Mouse (Mus musculus): Measurements from ENCODE around the gene Mylpf.

The Mylpf gene

GRCm38 (mm10) chr7:127206606-127207005 lies 2.1 kb upstream of the Mylpf start:
- no peak for DNase-seq (ENCODE audit: low spot score)

DNA sequence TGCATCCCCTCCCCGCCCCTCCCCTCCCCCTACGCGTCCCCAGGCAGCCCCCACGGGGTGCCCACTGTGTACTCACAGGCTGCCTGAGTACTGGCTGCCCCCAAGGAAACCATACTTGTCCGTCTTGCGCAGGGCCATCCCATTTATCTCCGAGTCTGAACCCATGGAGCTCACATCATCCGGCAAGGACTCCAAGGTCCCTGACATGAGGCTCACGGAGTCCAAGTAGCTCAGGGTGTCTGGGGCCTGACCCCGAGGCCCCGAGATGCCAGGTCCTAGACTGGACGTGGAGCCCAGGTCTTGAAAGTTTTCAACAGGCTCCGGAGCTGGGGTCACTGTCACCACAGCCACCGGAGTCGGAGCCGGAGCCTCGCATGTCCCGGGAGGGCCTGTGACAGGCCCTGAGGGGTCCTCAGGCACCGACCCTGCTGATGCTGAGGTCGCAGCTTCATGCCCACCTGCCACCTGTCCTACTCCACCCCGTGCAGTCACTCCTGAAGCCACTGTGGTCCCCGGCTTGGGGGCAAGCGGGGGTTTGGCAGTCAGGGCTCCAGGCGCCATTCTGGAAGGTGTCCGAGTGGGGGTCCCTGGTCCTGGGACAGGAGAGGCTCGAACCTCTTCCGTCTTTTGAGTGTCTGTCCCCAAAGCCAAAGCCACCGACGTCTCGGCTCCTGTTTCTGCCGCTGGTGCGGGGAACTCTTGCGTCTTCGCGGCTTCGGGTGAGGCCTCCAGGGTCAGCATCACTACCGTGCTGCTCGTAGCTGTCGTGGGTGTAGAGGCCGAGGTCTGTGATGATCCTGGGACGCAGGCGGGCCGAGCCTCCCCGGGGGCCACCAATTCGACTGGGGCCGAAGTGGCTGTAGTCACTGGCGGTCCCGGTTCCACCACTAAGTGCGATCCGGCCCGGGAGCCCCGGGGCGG lies 1.1 kb upstream of the Mylpf start:
- DNase-seq (ENCODE audit: low spot score): no peak

DNA sequence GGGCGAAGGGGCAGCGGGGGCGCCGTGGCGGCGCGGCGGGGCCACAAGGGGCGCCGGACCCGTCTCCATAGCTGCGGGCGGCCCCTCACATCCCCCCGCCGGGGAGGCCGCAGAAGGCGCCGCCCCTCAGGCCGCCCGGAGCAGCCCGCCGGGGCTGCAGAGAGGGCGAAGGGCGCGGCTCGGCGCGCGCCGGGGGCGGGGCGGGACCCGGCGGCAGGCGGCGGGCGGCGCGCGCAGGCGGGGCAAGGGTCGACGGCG lies 466 bp upstream of the Mylpf start, which contains the start of gene Tbc1d10b:
Tbc1d10b (minus strand) TSS at position 174 of the 258 bp plus-strand sequence.
- no peak for DNase-seq (ENCODE audit: low spot score)

DNA sequence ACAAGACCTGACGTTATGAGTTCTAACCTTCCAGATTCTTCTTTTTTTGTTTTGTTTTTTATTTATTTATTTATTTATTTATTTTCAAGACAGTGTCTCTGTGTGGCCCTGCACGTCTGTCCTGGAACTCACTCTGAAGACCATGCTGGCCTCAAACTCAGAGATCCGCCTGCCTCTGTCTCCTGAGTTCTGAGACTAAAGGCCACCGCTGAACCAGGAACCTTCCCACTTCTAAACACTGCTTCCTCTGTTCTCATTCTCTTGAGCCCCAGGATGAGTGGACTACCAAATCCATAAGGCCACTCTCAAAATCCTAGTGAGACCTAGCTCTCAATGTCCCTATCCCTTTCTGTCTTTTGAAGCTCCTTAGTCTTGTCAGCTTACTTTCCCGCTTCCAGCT lies 1.2 kb downstream of the Mylpf start:
- no peak for DNase-seq (ENCODE audit: low spot score)

DNA sequence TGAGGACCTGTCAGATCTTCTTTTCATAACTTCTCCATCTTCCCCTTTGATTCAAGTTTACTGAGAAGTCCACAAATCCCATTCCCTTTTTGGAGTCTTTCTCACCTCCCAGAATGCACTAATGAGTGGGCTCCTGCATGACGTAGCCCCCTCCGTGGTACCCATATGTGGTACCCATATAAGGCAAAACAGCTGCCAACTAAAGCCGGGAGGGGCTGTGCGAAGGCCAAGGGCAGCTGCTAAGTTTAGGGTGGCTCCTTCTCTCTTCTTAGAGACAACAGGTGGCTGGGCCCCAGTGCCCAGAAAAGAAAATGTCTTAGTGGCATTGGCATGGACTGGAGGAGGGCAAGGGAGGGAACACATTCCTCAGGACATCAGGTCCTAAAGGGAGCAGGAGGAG lies 1.6 kb downstream of the Mylpf start:
- no peak for DNase-seq (ENCODE audit: low spot score)

GRCm38 (mm10) chr7:127211014-127211745 lies 2.5 kb downstream of the Mylpf start:
- DNase-seq (ENCODE audit: low spot score): no peak

GRCm38 (mm10) chr7:127212432-127213250 lies 4.0 kb downstream of the Mylpf start:
- no peak for DNase-seq (ENCODE audit: low spot score)

DNA sequence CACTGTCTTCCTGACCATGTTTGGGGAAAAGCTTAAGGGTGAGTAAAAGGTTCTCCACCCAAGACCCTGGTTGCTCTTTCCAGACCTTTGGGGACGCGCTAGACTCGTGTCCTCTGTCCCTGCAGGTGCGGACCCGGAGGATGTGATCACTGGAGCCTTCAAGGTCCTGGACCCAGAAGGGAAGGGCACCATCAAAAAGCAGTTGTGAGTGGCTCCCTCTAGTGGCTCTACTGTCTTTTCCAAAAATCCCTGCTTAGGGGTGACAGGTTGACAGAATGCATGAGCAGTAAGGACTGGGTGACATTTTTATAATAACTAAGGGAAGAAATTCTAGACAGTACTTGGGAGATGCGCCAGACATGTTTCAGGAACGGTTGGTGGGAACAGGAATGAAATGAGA lies 4.8 kb downstream of the Mylpf start:
- no peak for DNase-seq (ENCODE audit: low spot score)

- DNase-seq (ENCODE audit: low spot score): no peak
Measured at GRCm38 (mm10) chr7:127213930-127214329, 5.2 kb downstream of the Mylpf start.

DNA sequence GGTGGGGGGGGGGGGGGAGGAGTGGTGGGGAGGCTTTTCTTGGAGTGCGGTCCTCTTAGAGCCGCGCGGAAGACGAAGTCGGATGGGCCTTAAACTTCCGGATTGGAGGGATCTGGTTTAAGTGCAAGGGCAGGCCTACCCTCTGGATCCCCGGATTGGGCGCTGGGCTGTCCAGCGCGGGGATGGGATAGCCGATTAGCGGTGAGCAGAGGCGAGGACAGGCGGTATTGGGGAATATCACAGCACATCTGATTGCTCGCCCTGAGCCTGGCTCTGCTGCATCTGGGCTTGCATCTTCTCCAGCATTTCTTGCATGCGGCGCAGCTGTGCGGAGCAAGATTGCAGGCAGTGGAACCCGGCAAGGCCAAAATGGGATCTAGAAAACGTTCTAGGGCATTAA lies 5.8 kb downstream of the Mylpf start:
- no peak for DNase-seq (ENCODE audit: low spot score)

DNA sequence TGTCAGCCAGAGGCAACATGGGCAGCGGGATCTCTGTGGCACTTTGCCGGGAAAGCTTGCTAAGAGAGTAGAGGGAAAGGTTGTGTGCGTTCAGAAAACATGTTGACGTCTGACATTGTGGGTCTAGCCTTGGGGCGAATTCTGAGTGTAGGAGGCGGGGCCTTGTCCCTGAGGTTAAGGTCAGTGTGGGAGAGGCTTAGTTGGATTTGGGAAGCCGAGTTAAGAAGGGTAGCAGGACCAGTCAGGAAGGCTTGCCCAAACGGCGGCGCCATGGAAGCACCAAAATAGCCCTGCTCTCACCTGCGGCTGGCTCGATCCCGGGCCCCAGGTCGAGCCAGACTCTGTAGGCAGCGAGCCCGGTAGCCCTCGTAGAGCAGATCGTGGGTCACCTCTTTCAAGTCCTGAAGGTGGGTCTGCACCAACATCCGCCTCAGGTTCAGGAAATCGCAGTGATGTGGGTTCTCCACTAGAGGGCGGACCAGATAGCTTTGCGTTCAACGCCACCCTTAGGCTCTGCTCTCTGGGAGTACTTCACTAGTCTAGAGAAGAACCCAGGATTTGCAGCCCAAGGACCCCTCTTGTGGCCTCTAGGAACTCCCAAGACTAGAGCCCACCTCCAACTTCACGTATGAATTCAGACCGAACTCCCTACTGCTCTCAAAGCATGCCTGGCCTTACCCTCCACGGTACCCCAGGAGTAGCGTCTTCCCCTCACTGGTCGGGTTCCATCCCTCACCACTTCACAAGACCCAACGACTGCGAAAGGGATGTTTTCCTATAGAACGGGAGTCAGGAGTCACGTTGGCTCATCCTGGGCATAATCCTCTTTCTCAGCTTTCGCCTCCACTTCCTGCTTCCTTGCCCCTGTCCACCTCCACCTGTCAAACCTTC lies 6.5 kb downstream of the Mylpf start:
- DNase-seq (ENCODE audit: low spot score): no peak

DNA sequence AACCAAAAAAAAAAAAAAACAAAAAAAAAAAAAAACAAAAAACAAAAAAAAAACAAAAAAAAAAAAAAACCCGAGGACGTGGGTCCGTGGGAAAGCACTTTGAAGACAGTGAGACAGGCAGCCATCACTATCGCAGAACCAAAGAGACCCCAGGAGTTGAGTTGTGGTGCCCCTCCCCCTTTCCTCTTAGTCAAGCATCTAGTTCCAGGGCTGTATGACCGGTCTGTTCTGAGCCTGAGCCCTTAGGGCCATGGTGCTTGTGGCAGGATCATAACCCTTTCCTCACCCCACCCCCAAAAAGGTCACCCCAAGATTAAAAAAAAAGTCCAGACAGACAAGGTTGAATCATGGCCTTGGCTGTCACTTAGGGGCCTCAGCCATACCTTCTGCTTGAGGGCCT lies 7.6 kb downstream of the Mylpf start:
- no peak for DNase-seq (ENCODE audit: low spot score)

DNA sequence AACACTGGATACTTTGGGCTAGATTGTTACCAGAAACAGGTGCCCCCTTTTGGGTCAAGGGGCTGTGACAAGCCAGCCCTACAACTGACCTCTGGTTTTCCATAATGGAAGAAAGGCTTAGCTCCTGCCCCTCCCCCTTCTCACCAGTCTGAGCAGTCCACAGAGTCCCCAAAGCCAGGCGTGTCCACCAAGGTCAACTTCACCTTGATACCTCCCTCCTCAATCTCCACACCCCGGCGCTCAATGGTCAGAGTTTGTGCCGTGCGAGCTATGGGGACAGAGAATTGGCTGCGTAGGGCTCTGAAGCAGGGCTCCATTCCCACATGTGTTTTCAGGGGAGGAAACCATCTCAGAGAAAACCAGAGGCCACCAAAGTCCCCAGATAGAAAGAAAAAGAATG lies 8.8 kb downstream of the Mylpf start:
- no peak for DNase-seq (ENCODE audit: low spot score)

- DNase-seq (ENCODE audit: low spot score): no peak
Measured at GRCm38 (mm10) chr7:127217901-127218642, 9.4 kb downstream of the Mylpf start.

GRCm38 (mm10) chr7:127218670-127219069 lies 10.0 kb downstream of the Mylpf start:
- no peak for DNase-seq (ENCODE audit: low spot score)

GRCm38 (mm10) chr7:127220440-127220839 lies 11.8 kb downstream of the Mylpf start:
- no peak for DNase-seq (ENCODE audit: low spot score)

GRCm38 (mm10) chr7:127223106-127223505 lies 14.4 kb downstream of the Mylpf start:
- no peak for DNase-seq (ENCODE audit: low spot score)

DNA sequence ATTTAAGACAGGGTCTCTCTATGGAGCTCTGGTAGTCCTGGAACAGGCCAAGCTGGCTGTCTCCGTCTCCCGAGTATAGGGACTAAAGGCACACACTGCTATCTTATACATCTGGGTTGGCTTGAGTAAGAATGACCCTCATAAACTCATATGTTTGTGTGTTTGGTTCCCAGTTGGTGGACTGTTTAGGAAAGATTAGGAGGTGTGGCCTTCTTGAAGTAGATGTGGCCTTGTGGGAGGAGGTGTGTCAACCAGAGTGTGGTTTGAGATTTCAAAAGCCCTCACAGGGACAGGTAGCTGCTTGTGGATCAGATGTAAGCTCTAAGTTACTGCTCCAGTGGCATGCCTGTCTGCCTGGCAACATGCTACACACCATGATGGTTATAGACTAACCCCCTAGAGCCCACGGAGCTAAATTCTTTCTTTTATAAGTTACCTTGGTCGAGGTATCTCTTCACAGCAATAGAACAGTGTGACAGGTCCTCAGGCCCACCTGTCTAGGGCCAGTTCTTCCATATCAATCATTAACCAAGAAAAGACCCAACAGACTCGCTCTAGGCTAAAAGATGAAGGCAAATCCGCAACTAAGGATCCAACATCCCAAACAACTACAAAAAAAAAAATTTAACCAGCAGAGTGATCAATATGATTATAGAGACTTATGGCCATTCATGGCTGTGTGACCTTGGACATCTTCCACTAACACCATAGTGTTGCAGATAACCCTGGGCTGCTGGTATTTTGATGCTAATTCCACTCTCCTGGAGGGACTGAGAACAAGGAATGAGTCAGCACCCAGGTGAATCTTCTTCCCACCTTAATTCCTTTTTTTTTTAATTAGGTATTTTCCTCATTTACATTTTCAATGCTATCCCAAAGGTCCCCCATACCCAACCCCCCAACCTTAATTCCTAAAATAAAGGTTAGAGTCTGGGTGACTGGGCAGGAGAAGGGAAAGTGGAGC lies 15.1 kb downstream of the Mylpf start:
- DNase-seq (ENCODE audit: low spot score): no peak

DNA sequence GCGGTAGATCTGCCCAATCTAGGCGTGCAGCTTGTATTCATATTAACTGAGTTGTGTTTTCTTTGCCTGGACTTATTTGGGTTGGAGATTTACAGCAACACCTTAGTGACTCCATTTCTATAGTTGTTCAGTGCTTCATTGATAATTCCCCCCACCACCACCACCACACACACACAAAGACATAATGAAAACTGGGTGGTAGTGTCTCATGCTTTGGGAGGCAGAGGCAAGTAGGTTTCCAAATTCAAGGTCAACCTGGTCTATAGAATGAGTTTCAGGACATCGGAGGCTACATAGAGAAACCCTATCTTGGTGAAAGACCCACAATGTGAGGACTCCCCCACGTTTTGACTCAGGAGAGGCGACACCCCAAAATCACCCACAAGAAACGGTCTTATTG lies 15.9 kb downstream of the Mylpf start:
- no peak for DNase-seq (ENCODE audit: low spot score)
